Mouse (Mus musculus): ENCODE measurements around the gene Dph7. TPM values are rescaled to one million over a fixed set of nuclear protein-coding genes. Genes with fewer than 3 reads are reported as not detected.

Gene Dph7
- polyA plus RNA-seq, 1 experiment from 2014 or later = 34.4 TPM

GRCm38 (mm10) chr2:24974906-24975703, 12.9 kb downstream of the Dph7 start, which contains the start of gene Mrpl41:
TSS of gene Mrpl41 (minus strand) at chr2:24975098.
- H3K4me2 ChIP-seq (replicated peaks) = peak within 1 kb of the TSS; percentile 97
- H3K4me1 ChIP-seq = peaks cover 18% of the 10 kb centered on the region
- under 1% methylated on average over 63 of the region's 64 CpGs for WGBS
- H3K9me3 ChIP-seq = no peaks in the 10 kb centered on the region
- peak within 1 kb of the TSS; percentile 86 for H3K9ac ChIP-seq
- H3K27ac ChIP-seq = peak within 1 kb of the TSS; percentile 86
- no peaks in the 10 kb centered on the region for H3K27me3 ChIP-seq
- H3K4me3 ChIP-seq = peak within 1 kb of the TSS; percentile 82
- ATAC-seq (ENCODE audit: low FRiP score, low read depth) = peak; percentile 99
- peaks cover 34% of the 10 kb centered on the region for H3K36me3 ChIP-seq

- Histone ChIP-seq H3K4me2 (replicated peaks) (peak within 1 kb of the TSS; percentile 97), H3K4me3 (peak within 1 kb of the TSS; percentile 82), H3K4me1 (peaks cover 18% of the 10 kb centered on the region), H3K27ac (peak within 1 kb of the TSS; percentile 86), H3K9me3 (no peaks in the 10 kb centered on the region), H3K27me3 (no peaks in the 10 kb centered on the region), H3K36me3 (peaks cover 27% of the 10 kb centered on the region), H3K9ac (peak within 1 kb of the TSS; percentile 86)
- WGBS = under 1% methylated on average over 16 of the region's 16 CpGs
- ATAC-seq (ENCODE audit: low FRiP score, low read depth) = peak; percentile 57
Measured at GRCm38 (mm10) chr2:24975704-24976297, 13.6 kb downstream of the Dph7 start, which contains the start of gene Pnpla7. TSS of gene Pnpla7 (plus strand) at chr2:24976033.

GRCm38 (mm10) chr2:24976960-24977359, 14.8 kb downstream of the Dph7 start:
- Histone ChIP-seq H3K9ac (no peak overlapping the region), H3K36me3 (peaks cover 15% of the 10 kb centered on the region), H3K4me2 (replicated peaks) (no peak overlapping the region), H3K4me3 (no peak overlapping the region), H3K27me3 (no peaks in the 10 kb centered on the region), H3K4me1 (peaks cover 18% of the 10 kb centered on the region), H3K9me3 (no peaks in the 10 kb centered on the region), H3K27ac (no peak overlapping the region)
- WGBS = 90% methylated on average over 5 of the region's 5 CpGs
- ATAC-seq (ENCODE audit: low FRiP score, low read depth) = no peak

GRCm38 (mm10) chr2:24987762-24988161, 25.6 kb downstream of the Dph7 start:
- no peak for ATAC-seq (ENCODE audit: low FRiP score, low read depth)
- 42% methylated on average over 2 of the region's 2 CpGs for WGBS

GRCm38 (mm10) chr2:24995332-24995731, 33.1 kb downstream of the Dph7 start:
- WGBS = 93% methylated on average over 6 of the region's 6 CpGs
- H3K9me3 ChIP-seq = no peaks in the 10 kb centered on the region
- no peak for ATAC-seq (ENCODE audit: low FRiP score, low read depth)
- no peak overlapping the region for H3K9ac ChIP-seq
- no peaks in the 10 kb centered on the region; the same call in 1 of the 2 replicates for H3K36me3 ChIP-seq
- H3K4me2 ChIP-seq (replicated peaks) = no peak overlapping the region
- no peaks in the 10 kb centered on the region for H3K4me1 ChIP-seq
- H3K27me3 ChIP-seq = no peaks in the 10 kb centered on the region
- H3K27ac ChIP-seq = no peak overlapping the region
- H3K4me3 ChIP-seq = no peak overlapping the region

More at GRCm38 (mm10) chr2:24987762-24988161, 25.6 kb downstream of the Dph7 start:
- no peak overlapping the region for H3K4me3 ChIP-seq
- H3K4me1 ChIP-seq = no peaks in the 10 kb centered on the region
- no peaks in the 10 kb centered on the region for H3K9me3 ChIP-seq
- peaks cover 14% of the 10 kb centered on the region for H3K36me3 ChIP-seq
- no peak overlapping the region for H3K4me2 ChIP-seq (replicated peaks)
- H3K27me3 ChIP-seq = no peaks in the 10 kb centered on the region
- H3K27ac ChIP-seq = no peak overlapping the region
- no peak overlapping the region for H3K9ac ChIP-seq

GRCm38 (mm10) chr2:24996471-24996870, 34.3 kb downstream of the Dph7 start:
- H3K36me3 ChIP-seq = no peaks in the 10 kb centered on the region; the same call in 1 of the 2 replicates
- no peak overlapping the region for H3K4me2 ChIP-seq (replicated peaks)
- ATAC-seq (ENCODE audit: low FRiP score, low read depth) = no peak
- H3K4me3 ChIP-seq = no peak overlapping the region
- WGBS = 94% methylated on average over 2 of the region's 2 CpGs
- H3K9ac ChIP-seq = no peak overlapping the region
- no peaks in the 10 kb centered on the region for H3K27me3 ChIP-seq
- H3K4me1 ChIP-seq = no peaks in the 10 kb centered on the region
- no peaks in the 10 kb centered on the region for H3K9me3 ChIP-seq
- H3K27ac ChIP-seq = no peak overlapping the region

GRCm38 (mm10) chr2:25000544-25001235, 38.5 kb downstream of the Dph7 start:
- no peak overlapping the region for H3K27ac ChIP-seq
- WGBS = 72% methylated on average over 3 of the region's 3 CpGs
- H3K36me3 ChIP-seq = no peaks in the 10 kb centered on the region
- no peak overlapping the region for H3K4me3 ChIP-seq
- no peak overlapping the region for H3K9ac ChIP-seq
- H3K4me2 ChIP-seq (replicated peaks) = no peak overlapping the region
- no peaks in the 10 kb centered on the region for H3K9me3 ChIP-seq
- ATAC-seq (ENCODE audit: low FRiP score, low read depth) = no peak; the same call in 1 of the 2 replicates
- no peaks in the 10 kb centered on the region for H3K4me1 ChIP-seq
- H3K27me3 ChIP-seq = no peaks in the 10 kb centered on the region

GRCm38 (mm10) chr2:25003946-25004786, 42.0 kb downstream of the Dph7 start:
- no peak overlapping the region for H3K9ac ChIP-seq
- H3K9me3 ChIP-seq = no peaks in the 10 kb centered on the region
- no peaks in the 10 kb centered on the region for H3K36me3 ChIP-seq
- no peak for ATAC-seq (ENCODE audit: low FRiP score, low read depth)
- H3K4me3 ChIP-seq = no peak overlapping the region
- 78% methylated on average over 9 of the region's 9 CpGs for WGBS
- H3K27me3 ChIP-seq = no peaks in the 10 kb centered on the region
- no peak overlapping the region for H3K4me2 ChIP-seq (replicated peaks)
- H3K4me1 ChIP-seq = no peaks in the 10 kb centered on the region
- H3K27ac ChIP-seq = no peak overlapping the region

- H3K27ac ChIP-seq = no peak overlapping the region
- no peaks in the 10 kb centered on the region for H3K36me3 ChIP-seq
- 85% methylated on average over 1 of the region's 1 CpGs for WGBS
- H3K4me3 ChIP-seq = no peak overlapping the region
- H3K9me3 ChIP-seq = no peaks in the 10 kb centered on the region
- ATAC-seq (ENCODE audit: low FRiP score, low read depth) = no peak
- no peaks in the 10 kb centered on the region for H3K27me3 ChIP-seq
- H3K4me2 ChIP-seq (replicated peaks) = no peak overlapping the region
- no peak overlapping the region for H3K9ac ChIP-seq
- no peaks in the 10 kb centered on the region for H3K4me1 ChIP-seq
Measured at GRCm38 (mm10) chr2:25006767-25007166, 44.6 kb downstream of the Dph7 start.

GRCm38 (mm10) chr2:25008250-25008649, 46.0 kb downstream of the Dph7 start:
- no peaks in the 10 kb centered on the region for H3K36me3 ChIP-seq
- ATAC-seq (ENCODE audit: low FRiP score, low read depth) = no peak
- no peak overlapping the region for H3K4me3 ChIP-seq
- no peaks in the 10 kb centered on the region for H3K27me3 ChIP-seq
- H3K4me2 ChIP-seq (replicated peaks) = no peak overlapping the region
- no peaks in the 10 kb centered on the region for H3K9me3 ChIP-seq
- no peaks in the 10 kb centered on the region for H3K4me1 ChIP-seq
- H3K9ac ChIP-seq = no peak overlapping the region
- no peak overlapping the region for H3K27ac ChIP-seq

Measured in limb, embryonic 13.5 days (tissue).